Mouse (Mus musculus) heart, adult 8-10 months (tissue): Measurements from ENCODE around the gene Nobox. TPM values are rescaled to one million over a fixed set of nuclear protein-coding genes. Genes with fewer than 3 reads are reported as not detected.

ENCODE experiments used
- DNase-seq: peaks from one replicate; pipeline ENCODE4 v3.0.0; 2022; ENCODE audit warnings: low spot score
- total RNA-seq, 4 experiments: library from RNA; stranded (reverse); gene quantifications; 2 replicates each; pipeline ENCODE4 v1.2.4; 2022

The Nobox gene
- total RNA-seq, 4 experiments from 2014 or later: not detected

DNA sequence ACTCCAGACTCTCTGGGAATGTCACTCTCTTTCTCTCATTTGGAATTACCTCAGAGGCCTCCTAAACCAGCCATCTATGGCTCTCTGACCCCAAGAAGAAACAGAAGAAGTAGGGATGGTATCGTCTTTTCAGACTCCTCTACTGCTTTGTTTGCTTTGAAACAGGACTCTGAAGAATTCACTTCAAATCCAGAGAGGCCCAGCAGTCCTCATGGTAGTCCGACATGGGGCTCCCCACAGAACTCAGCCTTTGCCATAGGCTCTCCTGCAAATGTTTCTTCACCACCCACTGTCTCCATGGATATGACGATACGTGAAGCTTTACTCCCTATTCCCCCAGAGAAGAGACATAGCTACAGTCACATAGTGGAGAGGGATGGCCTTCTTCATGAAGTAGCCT lies 35.2 kb downstream of the Nobox start:
- no peak for DNase-seq

DNA sequence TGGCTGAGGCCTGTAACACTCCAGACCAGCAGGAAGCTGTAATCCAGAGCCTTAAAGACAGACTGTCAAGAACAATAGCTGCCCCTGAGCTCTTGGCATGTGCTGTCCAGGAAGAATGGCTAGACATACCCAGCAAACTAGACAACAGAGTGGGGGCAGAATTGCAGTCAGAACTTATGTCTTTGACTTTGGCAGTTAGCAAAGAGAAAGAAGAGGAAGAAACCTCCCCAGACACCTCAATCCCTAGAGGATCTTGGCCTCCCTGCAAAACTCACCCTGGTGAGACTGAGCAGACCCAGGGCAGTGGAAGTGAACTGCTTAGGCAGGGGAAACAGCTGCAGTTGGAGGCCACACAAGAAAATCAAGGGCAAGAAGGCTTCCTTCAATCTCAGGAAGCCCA lies 36.8 kb downstream of the Nobox start:
- DNase-seq: peak; percentile 35

DNA sequence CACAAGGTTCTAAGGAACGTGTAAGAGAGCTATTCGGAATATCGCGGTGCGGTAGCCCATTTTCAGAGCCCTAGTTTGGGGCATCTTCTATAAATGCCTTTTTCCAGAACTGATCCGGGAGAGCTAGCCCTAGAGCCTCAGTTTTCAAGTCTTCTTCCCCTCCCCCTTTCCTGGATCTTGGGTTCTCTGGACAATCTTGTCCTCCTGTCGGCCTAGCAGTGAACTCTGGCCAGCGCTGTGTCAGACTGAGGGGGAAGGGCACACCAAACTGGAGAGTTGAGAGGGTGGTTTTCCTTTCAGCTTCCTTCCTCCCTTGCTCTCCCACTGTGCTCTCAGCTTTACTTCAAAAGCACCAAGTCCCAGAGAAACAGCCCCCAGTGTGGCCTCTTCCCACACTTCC lies 43.0 kb downstream of the Nobox start:
- DNase-seq: peak; percentile 42

DNA sequence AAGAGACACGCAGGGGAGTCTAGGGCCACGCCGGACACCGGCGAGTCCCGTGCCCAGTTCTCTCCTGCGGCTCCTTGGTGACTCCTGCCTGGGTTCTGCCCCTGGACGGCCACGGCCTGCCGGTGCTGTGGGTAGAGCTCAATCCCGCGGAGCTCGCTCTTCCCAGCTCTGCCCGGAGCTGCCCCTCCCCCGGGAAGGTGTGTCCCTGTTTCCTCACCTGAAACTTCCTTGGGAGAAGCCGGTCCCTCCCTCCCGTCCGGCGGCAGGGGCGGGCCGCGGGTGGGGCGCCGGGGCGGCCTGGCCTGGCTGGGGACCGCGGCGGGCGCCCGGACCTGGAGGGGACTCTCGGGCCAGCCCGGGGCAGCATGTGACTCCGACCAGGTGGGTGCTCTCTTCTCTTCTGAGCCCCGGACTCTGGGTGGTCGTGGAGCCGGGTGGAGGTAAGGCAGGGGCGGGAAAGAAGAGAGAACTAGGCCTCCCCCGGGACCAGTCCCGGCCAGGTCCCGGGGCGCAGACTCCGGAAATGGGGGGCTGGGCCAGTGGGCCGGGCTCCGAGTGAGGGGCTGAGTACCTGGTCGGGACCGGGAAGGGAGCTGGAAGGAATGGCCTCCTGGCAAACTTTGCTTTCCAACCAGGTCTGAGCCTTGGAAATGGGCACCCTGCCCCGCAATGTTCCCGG lies 43.9 kb downstream of the Nobox start, which contains the start of gene Arhgef5:
Arhgef5 (plus strand) TSS at position 220 of the 679 bp plus-strand sequence.
- DNase-seq: peak; percentile 52

DNA sequence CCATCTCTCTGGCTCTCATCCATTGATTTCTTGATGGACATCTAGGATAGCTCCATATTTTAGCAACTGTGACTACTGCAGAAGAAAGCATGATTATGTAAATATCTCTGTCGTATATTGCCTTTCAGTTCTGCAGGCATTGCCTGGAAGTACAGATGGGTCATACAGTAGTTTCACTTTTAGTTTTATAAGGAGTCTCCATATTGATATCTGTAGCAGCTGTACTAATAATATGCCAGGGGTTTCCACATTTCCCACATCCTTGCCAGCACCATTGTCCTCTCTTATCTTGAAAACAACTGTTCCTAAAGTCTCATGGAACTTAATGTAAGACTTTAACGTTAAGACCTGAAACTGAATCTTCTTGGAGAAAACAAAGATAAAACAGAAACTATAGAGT lies 48.6 kb downstream of the Nobox start:
- peak; percentile 39 for DNase-seq

DNA sequence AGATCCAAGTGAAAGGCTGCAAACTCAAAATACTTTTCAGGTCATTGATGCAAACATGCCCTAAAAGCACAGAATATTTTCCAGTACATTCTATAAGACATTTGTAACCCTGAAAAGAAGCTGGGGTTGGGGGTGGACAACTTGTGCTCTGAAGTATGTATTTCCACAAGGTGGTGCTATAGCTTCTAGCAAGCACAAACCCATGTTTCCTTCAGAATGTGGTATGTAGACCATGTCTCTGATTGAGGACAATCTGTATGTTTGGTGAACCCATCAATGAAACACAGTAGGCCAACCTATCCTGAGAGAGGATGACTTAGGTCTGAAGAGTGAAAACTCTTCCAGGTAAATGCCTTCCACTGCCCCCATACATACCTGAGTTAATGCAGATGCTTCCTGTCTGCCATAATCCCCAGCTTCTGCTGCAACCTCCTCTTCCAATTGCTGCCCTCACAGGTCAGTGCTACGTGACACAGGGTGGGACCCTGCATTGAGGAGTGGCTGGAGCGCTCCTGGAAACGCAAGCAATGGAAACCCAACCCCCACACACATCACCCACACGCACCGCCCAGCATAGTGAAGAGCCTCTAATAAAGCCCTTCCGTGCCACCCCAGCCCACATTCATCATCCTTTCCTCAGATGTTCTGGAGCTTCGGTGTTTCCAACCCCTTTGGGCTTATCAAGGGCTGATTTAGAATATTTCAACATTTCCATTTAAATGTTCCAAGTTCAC lies 55.0 kb downstream of the Nobox start:
- peak; percentile 33 for DNase-seq

Other genes starting within 250 kb of the Nobox start
- gene Olfr441, start 203.2 kb downstream of the Nobox start, total RNA-seq: not detected
- gene Olfr237-ps1, start 163.0 kb downstream of the Nobox start, total RNA-seq: not detected
- not detected for gene Olfr437, start 146.3 kb downstream of the Nobox start, total RNA-seq
- gene Olfr13, start 137.4 kb downstream of the Nobox start, total RNA-seq: not detected
- not detected for gene Olfr435, start 112.4 kb downstream of the Nobox start, total RNA-seq
- gene Olfr434, start 96.5 kb downstream of the Nobox start, total RNA-seq: not detected
- not detected for gene Olfr47, start 78.0 kb downstream of the Nobox start, total RNA-seq
- gene Arhgef5, start 44.0 kb downstream of the Nobox start, total RNA-seq: 10 to 100 TPM; 13.7 to 16.9 (median 15.6) TPM